26 mouse cellular contexts compared by ENCODE assay signal in the genomic region with DNA sequence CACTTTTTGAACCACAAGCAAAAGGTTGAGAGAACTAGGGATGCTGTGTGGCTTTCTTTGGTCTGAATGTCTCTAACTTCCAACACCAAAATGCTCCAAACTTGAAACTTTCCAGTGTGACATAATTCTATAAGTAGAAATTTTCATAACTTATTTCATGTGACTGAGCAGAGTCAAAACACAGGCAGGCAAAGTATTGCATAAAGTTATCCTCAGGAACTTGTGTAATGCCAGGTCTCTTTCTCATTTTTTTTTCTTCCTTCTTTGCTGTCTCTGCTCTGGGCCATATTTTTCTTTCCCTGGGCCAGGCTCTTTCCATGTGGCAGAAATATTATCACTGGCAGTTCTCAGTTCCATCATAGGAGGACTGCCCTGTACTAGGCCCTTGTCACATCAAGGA.
"Had no signal": no experiment of that assay in that cellular context is flagged by ENCODE, and none has a peak within 500 bp of the region (broad histone marks: within the 10 kb centered on the region; RNA-seq: fewer than 3 reads in every experiment).

No protein-coding gene starts in this region.

- H3K27ac ChIP-seq: heart, embryonic 10.5 days; hindbrain, embryonic 10.5 days; hindbrain, embryonic 12.5 days; hindbrain, embryonic 14.5 days; intestine, embryonic 15.5 days; left cerebral cortex, adult 2 months; limb, embryonic 13.5 days; limb, embryonic 15.5 days; liver, embryonic 12.5 days; liver, embryonic 14.5 days had no signal

- H3K4me3 ChIP-seq: heart, embryonic 10.5 days; heart, embryonic 12.5 days; hindbrain, embryonic 10.5 days; hindbrain, embryonic 12.5 days; intestine, embryonic 15.5 days; left cerebral cortex, adult 2 months; limb, embryonic 13.5 days; limb, embryonic 15.5 days; liver, embryonic 12.5 days had no signal

- H3K4me1 ChIP-seq: heart, embryonic 10.5 days; heart, embryonic 12.5 days; hindbrain, embryonic 10.5 days; hindbrain, embryonic 12.5 days; intestine, embryonic 15.5 days; limb, embryonic 13.5 days; limb, embryonic 15.5 days; liver, embryonic 12.5 days had no signal

- ATAC-seq: hindbrain, embryonic 16.5 days; inflammation-experienced regulatory T-cells, adult 6 months; intestine, embryonic 15.5 days; intestine, postnatal 0 days; liver, embryonic 12.5 days had no signal

- DNase-seq: gastrocnemius, postnatal 14 days; gastrocnemius, postnatal 36 days; heart, adult 18-20 months; heart, postnatal 10 days; heart, postnatal 4 days; kidney, adult 18-20 months; kidney, adult 8-10 months; kidney, postnatal 10 days; kidney, postnatal 25 days; kidney, postnatal 4 days; layer of hippocampus, adult 9-11 months; left cerebral cortex, postnatal 4 days had no signal
